Mouse (Mus musculus): ENCODE data around the gene Tmem231. TPM values are rescaled to one million over a fixed set of nuclear protein-coding genes. Genes with fewer than 3 reads are reported as not detected.

Gene Tmem231
- polyA plus RNA-seq, 1 experiment from 2014 or later, result 24.2 TPM

DNA sequence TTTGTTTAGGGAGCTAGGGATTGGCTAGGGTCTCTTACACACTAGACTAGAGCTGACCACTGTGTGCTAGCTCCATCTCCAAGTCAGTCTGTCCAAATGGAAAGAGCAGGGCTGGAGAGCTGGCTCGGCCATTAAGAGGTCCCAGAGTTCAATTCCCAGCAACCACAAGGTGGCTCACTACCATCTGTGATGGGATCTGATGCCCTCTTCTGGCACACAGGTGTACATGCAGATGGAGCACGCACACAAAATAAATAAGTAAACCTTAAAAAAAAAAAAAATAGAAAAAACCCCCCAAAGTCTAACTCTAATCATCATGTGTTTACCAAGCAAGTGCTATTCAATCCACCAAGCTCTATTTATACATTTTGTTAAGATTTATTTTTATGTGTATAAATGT, 14.0 kb downstream of the Tmem231 start:
- peaks cover 17% of the 10 kb centered on the region for H3K36me3 ChIP-seq
- H3K4me1 ChIP-seq, result no peaks in the 10 kb centered on the region
- no peak overlapping the region for H3K4me3 ChIP-seq
- 95% methylated on average over 2 of the region's 2 CpGs for WGBS
- no peak overlapping the region for H3K27ac ChIP-seq
- no peaks in the 10 kb centered on the region for H3K9me3 ChIP-seq (replicated peaks)
- DNase-seq (ENCODE audit: low spot score), result no peak
- H3K27me3 ChIP-seq (ENCODE audit: low read depth, poor library complexity, severe bottlenecking), result no peaks in the 10 kb centered on the region

- 45% methylated on average over 12 of the region's 12 CpGs for WGBS
- DNase-seq (ENCODE audit: low spot score), result no peak
- H3K27me3 ChIP-seq (ENCODE audit: low read depth, poor library complexity, severe bottlenecking), result peaks cover 48% of the 10 kb centered on the region
Measured at GRCm38 (mm10) chr8:111912860-111913432, 20.7 kb downstream of the Tmem231 start.

GRCm38 (mm10) chr8:111911572-111911971, 22.1 kb downstream of the Tmem231 start:
- H3K4me1 ChIP-seq, result peaks cover 17% of the 10 kb centered on the region
- H3K27me3 ChIP-seq (ENCODE audit: low read depth, poor library complexity, severe bottlenecking), result peaks cover 48% of the 10 kb centered on the region
- H3K4me3 ChIP-seq, result no peak overlapping the region
- no peaks in the 10 kb centered on the region for H3K9me3 ChIP-seq (replicated peaks)
- DNase-seq (ENCODE audit: low spot score), result no peak
- H3K36me3 ChIP-seq, result 0 out of 2 replicates have a peak, but pooled peaks cover under 1% of the 10 kb centered on the region
- 72% methylated on average over 7 of the region's 7 CpGs for WGBS
- no peak overlapping the region for H3K27ac ChIP-seq

More at GRCm38 (mm10) chr8:111912860-111913432, 20.7 kb downstream of the Tmem231 start:
- Histone ChIP-seq H3K4me3 (no peak overlapping the region), H3K9me3 (replicated peaks) (no peaks in the 10 kb centered on the region), H3K36me3 (peaks cover 7% of the 10 kb centered on the region), H3K27ac (no peak overlapping the region), H3K4me1 (peaks cover 17% of the 10 kb centered on the region)

DNA sequence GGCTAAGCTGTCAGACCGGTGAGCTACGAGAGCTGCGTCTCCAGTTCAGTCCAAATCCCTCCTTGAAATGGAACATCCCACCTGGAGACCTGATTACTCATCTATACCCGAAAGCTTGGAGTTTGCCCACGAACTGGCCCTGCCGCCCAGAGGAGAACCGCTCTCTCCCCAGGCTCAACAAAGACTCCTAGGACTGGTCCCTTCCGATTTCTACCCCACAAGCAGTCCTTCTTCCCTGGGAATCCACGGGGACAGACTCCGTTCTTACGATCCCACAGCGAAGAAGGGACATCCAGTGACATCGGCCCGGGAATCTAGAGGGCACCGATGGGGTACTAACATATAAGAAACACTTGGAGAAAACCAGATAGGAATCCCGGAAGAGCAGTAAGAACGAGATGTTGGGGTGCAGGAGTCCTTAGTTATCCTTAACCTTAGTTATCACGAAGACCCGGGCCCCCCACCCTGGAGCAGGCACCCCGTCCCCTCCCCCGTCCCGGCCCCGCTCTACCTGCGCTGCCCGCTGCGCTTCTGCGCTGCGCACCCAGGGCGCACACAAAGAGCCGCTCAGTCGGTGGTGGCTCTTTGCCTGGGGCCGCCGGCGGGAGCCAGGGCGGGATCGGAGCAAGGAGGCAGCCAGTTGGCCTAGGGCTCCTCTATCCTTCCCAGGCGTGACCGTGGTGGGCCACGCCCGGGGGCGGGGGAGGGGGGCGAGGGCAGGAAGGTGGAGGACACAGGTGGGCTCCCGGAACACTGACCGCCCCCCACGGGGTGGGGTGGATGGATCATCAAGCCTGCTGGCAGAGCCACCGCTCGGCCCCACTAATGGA, 23.8 kb downstream of the Tmem231 start, which contains the start of gene Chst5:
Gene Chst5, minus strand, starts transcription at position 827 of the 830 bp plus-strand sequence.
- H3K9me3 ChIP-seq (replicated peaks), result no peaks in the 10 kb centered on the region
- H3K4me1 ChIP-seq, result peaks cover 17% of the 10 kb centered on the region
- WGBS, result 9% methylated on average over 47 of the region's 47 CpGs
- peak within 1 kb of the TSS; percentile 56 for H3K4me3 ChIP-seq
- H3K27ac ChIP-seq, result peak within 1 kb of the TSS; percentile 79
- H3K27me3 ChIP-seq (ENCODE audit: low read depth, poor library complexity, severe bottlenecking), result peaks cover 48% of the 10 kb centered on the region
- no peaks in the 10 kb centered on the region for H3K36me3 ChIP-seq
- peak; percentile 62 for DNase-seq (ENCODE audit: low spot score)

GRCm38 (mm10) chr8:111905500-111906121, 28.1 kb downstream of the Tmem231 start:
- Histone ChIP-seq H3K27me3 (ENCODE audit: low read depth, poor library complexity, severe bottlenecking) (peaks cover 17% of the 10 kb centered on the region), H3K36me3 (no peaks in the 10 kb centered on the region), H3K4me1 (peaks cover 23% of the 10 kb centered on the region), H3K27ac (no peak overlapping the region), H3K4me3 (no peak overlapping the region), H3K9me3 (replicated peaks) (no peaks in the 10 kb centered on the region)
- 72% methylated on average over 8 of the region's 8 CpGs for WGBS
- DNase-seq (ENCODE audit: low spot score), result no peak

DNA sequence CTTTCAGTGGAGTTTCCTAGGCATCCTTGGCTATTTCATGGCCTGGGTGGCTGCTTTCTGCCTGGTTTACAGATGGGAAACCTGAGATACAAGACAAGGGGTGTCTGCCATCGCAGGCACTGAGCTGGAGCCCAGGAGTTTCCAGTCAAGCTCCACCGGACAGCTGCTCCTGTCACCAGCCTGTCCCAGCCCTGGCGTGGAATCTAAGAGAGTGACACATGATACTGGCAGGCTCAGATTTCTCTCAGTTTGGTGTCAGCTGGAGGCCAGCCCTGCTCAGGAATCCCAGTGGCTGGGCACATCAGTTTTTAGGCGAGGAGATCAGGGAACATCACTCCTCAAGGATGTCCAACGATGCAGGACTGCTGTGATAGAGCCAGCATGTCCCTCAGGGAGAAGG, 31.6 kb downstream of the Tmem231 start:
- Histone ChIP-seq H3K9me3 (replicated peaks) (no peaks in the 10 kb centered on the region), H3K27ac (no peak overlapping the region), H3K4me1 (peaks cover 14% of the 10 kb centered on the region), H3K36me3 (no peaks in the 10 kb centered on the region), H3K27me3 (ENCODE audit: low read depth, poor library complexity, severe bottlenecking) (no peaks in the 10 kb centered on the region), H3K4me3 (no peak overlapping the region)
- no peak for DNase-seq (ENCODE audit: low spot score)
- 27% methylated on average over 5 of the region's 5 CpGs for WGBS

DNA sequence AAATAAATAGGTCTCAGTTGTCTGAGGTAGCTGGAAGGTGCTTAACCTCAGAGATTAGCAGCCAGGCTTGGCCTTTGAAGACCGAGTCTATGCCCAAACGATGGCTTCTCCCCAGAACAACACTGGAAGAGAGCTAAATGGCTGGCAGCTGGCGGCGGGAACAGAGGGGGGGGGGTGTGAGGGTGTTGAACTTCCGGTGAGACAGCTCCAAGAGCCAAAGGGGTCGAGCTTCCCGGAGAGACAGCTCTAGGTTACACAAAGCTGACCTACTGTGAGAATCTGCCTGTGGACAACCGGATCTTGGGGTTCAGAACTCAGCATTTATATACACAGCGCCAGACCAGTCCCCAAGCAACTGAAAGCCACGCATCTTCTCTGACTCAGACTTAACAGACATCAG, 35.1 kb downstream of the Tmem231 start:
- no peak overlapping the region for H3K27ac ChIP-seq
- WGBS, result 41% methylated on average over 10 of the region's 10 CpGs
- H3K27me3 ChIP-seq (ENCODE audit: low read depth, poor library complexity, severe bottlenecking), result no peaks in the 10 kb centered on the region
- peaks cover 14% of the 10 kb centered on the region for H3K4me1 ChIP-seq
- no peaks in the 10 kb centered on the region for H3K9me3 ChIP-seq (replicated peaks)
- no peaks in the 10 kb centered on the region for H3K36me3 ChIP-seq
- no peak for DNase-seq (ENCODE audit: low spot score)
- no peak overlapping the region for H3K4me3 ChIP-seq

DNA sequence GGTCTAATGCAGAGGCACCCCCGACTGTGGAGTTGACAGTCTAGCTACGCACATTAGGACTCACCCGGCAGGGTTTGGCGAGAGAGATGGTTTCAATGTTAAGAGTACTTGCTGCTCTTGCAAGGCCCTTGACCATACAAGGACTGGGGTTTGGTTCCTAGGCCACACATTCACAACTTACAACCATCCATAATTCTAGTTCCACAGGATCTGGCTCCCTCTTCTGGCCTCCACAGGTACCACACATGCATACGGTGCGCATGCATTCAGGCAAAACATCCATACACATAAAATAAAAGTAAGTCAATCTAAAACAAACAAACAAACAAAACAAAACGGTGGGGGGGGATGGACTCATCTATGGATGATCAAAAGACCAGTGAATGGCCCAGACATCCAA, 38.7 kb downstream of the Tmem231 start:
- Histone ChIP-seq H3K9me3 (replicated peaks) (no peaks in the 10 kb centered on the region), H3K27ac (no peak overlapping the region), H3K4me3 (no peak overlapping the region), H3K27me3 (ENCODE audit: low read depth, poor library complexity, severe bottlenecking) (peaks cover 27% of the 10 kb centered on the region), H3K4me1 (peaks cover 20% of the 10 kb centered on the region), H3K36me3 (no peaks in the 10 kb centered on the region)
- DNase-seq (ENCODE audit: low spot score), result no peak
- 87% methylated on average over 7 of the region's 7 CpGs for WGBS

DNA sequence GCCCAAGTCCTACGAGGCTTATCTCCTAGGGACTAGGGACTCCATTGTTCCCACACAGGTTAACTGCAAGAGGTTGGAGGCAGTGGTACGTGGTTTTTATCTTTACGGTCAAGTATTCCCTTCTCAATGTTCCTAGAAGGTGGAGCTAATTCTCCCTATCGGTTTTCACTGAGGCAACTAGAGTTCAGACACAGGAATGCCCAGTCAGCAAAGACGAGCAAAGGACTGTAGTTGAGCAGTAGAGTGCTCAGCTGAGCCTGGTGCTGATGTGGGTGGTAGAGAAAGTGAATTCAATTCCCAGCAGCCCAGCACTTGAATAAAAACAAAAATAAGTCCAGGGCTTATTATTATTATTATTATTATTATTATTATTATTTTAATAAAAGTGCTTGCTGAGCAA, 41.1 kb downstream of the Tmem231 start:
- 71% methylated on average over 5 of the region's 5 CpGs for WGBS

GRCm38 (mm10) chr8:111891983-111892382, 41.7 kb downstream of the Tmem231 start:
- WGBS, result 30% methylated on average over 8 of the region's 8 CpGs
- no peak overlapping the region for H3K4me3 ChIP-seq
- DNase-seq (ENCODE audit: low spot score), result no peak

More for the DNA sequence above, 41.1 kb downstream of the Tmem231 start:
- Histone ChIP-seq H3K9me3 (replicated peaks) (no peaks in the 10 kb centered on the region), H3K36me3 (no peaks in the 10 kb centered on the region), H3K27ac (no peak overlapping the region), H3K27me3 (ENCODE audit: low read depth, poor library complexity, severe bottlenecking) (peaks cover 49% of the 10 kb centered on the region), H3K4me1 (peaks cover 20% of the 10 kb centered on the region), H3K4me3 (no peak overlapping the region)
- no peak for DNase-seq (ENCODE audit: low spot score)

GRCm38 (mm10) chr8:111890911-111891303, 42.8 kb downstream of the Tmem231 start:
- H3K4me3 ChIP-seq, result no peak overlapping the region

More at GRCm38 (mm10) chr8:111891983-111892382, 41.7 kb downstream of the Tmem231 start:
- H3K27ac ChIP-seq, result no peak overlapping the region
- no peaks in the 10 kb centered on the region for H3K36me3 ChIP-seq
- H3K9me3 ChIP-seq (replicated peaks), result no peaks in the 10 kb centered on the region
- peaks cover 55% of the 10 kb centered on the region for H3K27me3 ChIP-seq (ENCODE audit: low read depth, poor library complexity, severe bottlenecking)
- H3K4me1 ChIP-seq, result peaks cover 20% of the 10 kb centered on the region

DNA sequence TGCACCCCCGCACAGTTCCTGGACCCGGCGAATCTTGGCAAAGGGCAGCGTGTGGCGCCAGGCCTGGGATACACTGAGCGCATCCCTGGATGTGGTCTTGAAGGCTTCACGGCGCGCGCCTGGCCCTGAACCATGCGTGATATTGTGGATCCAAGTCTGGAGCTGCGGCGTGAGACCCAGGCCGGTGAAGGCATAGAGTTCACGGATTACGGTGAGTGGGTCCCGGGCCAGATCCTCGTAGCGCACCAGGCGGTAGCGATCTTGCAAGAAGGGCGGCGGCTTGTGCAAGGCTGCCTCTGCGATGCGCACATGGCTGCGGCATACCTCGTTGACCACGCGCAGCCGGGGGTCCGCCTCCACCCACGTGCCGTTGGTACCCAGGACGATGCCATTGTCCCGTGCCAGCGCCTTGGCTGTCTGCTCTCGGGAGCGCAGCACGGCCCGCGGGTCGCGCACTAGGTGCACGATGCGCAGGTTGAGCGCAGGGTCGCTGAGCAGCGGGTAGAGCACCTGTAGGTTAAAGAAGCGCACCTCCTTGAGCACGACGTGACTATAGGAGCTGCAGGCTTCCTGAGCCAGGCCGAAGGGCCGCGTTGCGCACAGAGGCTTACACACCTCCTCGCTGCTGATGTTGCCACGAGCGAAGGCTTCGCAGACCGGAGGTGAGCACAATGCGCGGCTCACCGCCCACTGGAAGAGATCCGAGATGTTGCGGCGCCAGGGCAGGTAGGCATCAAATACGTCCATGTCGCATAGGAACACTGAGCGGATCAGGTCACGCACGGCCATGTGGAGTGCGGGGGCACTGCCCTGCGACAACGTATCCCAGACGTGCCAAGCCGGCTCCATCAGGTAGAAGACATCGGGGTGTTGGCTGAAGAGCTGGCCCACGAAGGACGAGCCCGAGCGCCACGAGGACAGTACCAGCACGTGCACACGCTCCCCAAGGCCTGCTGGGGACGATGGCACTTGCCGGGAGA, 43.5 kb downstream of the Tmem231 start:
- peaks cover 60% of the 10 kb centered on the region for H3K27me3 ChIP-seq (ENCODE audit: low read depth, poor library complexity, severe bottlenecking)
- 0 out of 2 replicates have a peak overlapping the region, but pooled peaks have one; percentile 4 for H3K27ac ChIP-seq
- no peaks in the 10 kb centered on the region for H3K9me3 ChIP-seq (replicated peaks)
- no peaks in the 10 kb centered on the region for H3K36me3 ChIP-seq
- DNase-seq (ENCODE audit: low spot score), result no peak
- peak overlapping the region; percentile 40 for H3K4me3 ChIP-seq
- peaks cover 20% of the 10 kb centered on the region for H3K4me1 ChIP-seq
- WGBS, result 12% methylated on average over 86 of the region's 86 CpGs

More at GRCm38 (mm10) chr8:111890911-111891303, 42.8 kb downstream of the Tmem231 start:
- Histone ChIP-seq H3K27me3 (ENCODE audit: low read depth, poor library complexity, severe bottlenecking) (peaks cover 60% of the 10 kb centered on the region), H3K4me1 (peaks cover 20% of the 10 kb centered on the region), H3K27ac (no peak overlapping the region), H3K36me3 (no peaks in the 10 kb centered on the region), H3K9me3 (replicated peaks) (no peaks in the 10 kb centered on the region)
- DNase-seq (ENCODE audit: low spot score), result no peak
- 62% methylated on average over 6 of the region's 6 CpGs for WGBS
